Mouse (Mus musculus): ENCODE measurements around the gene Bmp8a. TPM values are rescaled to one million over a fixed set of nuclear protein-coding genes. Genes with fewer than 3 reads are reported as not detected.
A peak's percentile ranks its signal among the peaks of the same experiment; 100 is the strongest.
"Not testable (repeated sequence)": the region's sequence is repeated elsewhere in the genome, so short reads cannot be mapped to it uniquely, and the experiment has no call there.

Bmp8a gene
- total RNA-seq (2021): under 1 TPM in 1 of 2 experiments, not detected in 1; 0.32 TPM

GRCm38 (mm10) chr4:123342642-123343470 lies at the start of gene Bmp8a:
Gene Bmp8a, minus strand, starts transcription at chr4:123343252.
- peak; percentile 24 to 27 for DNase-seq (ENCODE audit: low spot score in 2 of 2)
- intact Hi-C loops (cut with DNase I): no loop called here

- DNase-seq (ENCODE audit: low spot score in 2 of 2): no peak
- intact Hi-C loops (cut with DNase I): no loop called here
Observed at GRCm38 (mm10) chr4:123392187-123392586, 49.1 kb upstream of the Bmp8a start.

- no peak for DNase-seq (ENCODE audit: low spot score in 2 of 2)
- intact Hi-C loops (cut with DNase I): loop anchor here (10.0 kb wide), 1 partner anchor 120 kb away; no protein-coding TSS in a partner anchor
Observed at GRCm38 (mm10) chr4:123385028-123385427, 42.0 kb upstream of the Bmp8a start.

- DNase-seq (ENCODE audit: low spot score in 2 of 2): peak; percentile 57 to 61
- intact Hi-C loops (cut with DNase I): loop anchor here (5.0 to 10.0 kb wide), 2 partner anchors 64 to 122 kb away; no protein-coding TSS in a partner anchor
Observed at GRCm38 (mm10) chr4:123383173-123383572, 40.1 kb upstream of the Bmp8a start.

GRCm38 (mm10) chr4:123382051-123382450 lies 39.0 kb upstream of the Bmp8a start:
- intact Hi-C loops (cut with DNase I): loop anchor here (5.0 to 10.0 kb wide), 2 partner anchors 65 to 123 kb away; no protein-coding TSS in a partner anchor
- no peak for DNase-seq (ENCODE audit: low spot score in 2 of 2)

- intact Hi-C loops (cut with DNase I): loop anchor here (5.0 to 10.0 kb wide), 2 partner anchors 66 to 123 kb away; no protein-coding TSS in a partner anchor
- no peak for DNase-seq (ENCODE audit: low spot score in 2 of 2)
Observed at GRCm38 (mm10) chr4:123381598-123381997, 38.5 kb upstream of the Bmp8a start.

GRCm38 (mm10) chr4:123376031-123376430 lies 33.0 kb upstream of the Bmp8a start:
- no peak for DNase-seq (ENCODE audit: low spot score in 2 of 2)
- intact Hi-C loops (cut with DNase I): no loop called here

- DNase-seq (ENCODE audit: low spot score in 2 of 2): no peak
- intact Hi-C loops (cut with DNase I): no loop called here
Observed at GRCm38 (mm10) chr4:123374316-123375008, 31.4 kb upstream of the Bmp8a start.

- no peak for DNase-seq (ENCODE audit: low spot score in 2 of 2)
- intact Hi-C loops (cut with DNase I): no loop called here
Observed at GRCm38 (mm10) chr4:123363555-123363954, 20.5 kb upstream of the Bmp8a start.

GRCm38 (mm10) chr4:123360771-123361170 lies 17.7 kb upstream of the Bmp8a start:
- intact Hi-C loops (cut with DNase I): no loop called here
- DNase-seq (ENCODE audit: low spot score in 2 of 2): no peak

- intact Hi-C loops (cut with DNase I): no loop called here
Observed at GRCm38 (mm10) chr4:123358613-123359012, 15.6 kb upstream of the Bmp8a start.

GRCm38 (mm10) chr4:123355941-123356340 lies 12.9 kb upstream of the Bmp8a start:
- no peak for DNase-seq (ENCODE audit: low spot score in 2 of 2)
- intact Hi-C loops (cut with DNase I): no loop called here

More at GRCm38 (mm10) chr4:123358613-123359012, 15.6 kb upstream of the Bmp8a start:
- DNase-seq (ENCODE audit: low spot score in 2 of 2): no peak

GRCm38 (mm10) chr4:123353271-123353877 lies 10.3 kb upstream of the Bmp8a start:
- DNase-seq (ENCODE audit: low spot score in 2 of 2): no peak
- intact Hi-C loops (cut with DNase I): no loop called here

GRCm38 (mm10) chr4:123343471-123343789 lies 378 bp upstream of the Bmp8a start:
- intact Hi-C loops (cut with DNase I): no loop called here
- DNase-seq (ENCODE audit: low spot score in 2 of 2): no peak

- intact Hi-C loops (cut with DNase I): no loop called here
- no peak for DNase-seq (ENCODE audit: low spot score in 2 of 2)
Observed at GRCm38 (mm10) chr4:123342091-123342641, 886 bp downstream of the Bmp8a start.

GRCm38 (mm10) chr4:123340232-123340631 lies 2.8 kb downstream of the Bmp8a start:
- intact Hi-C loops (cut with DNase I): no loop called here
- no peak for DNase-seq (ENCODE audit: low spot score in 2 of 2)

GRCm38 (mm10) chr4:123337693-123338092 lies 5.4 kb downstream of the Bmp8a start:
- no peak for DNase-seq (ENCODE audit: low spot score in 2 of 2)
- intact Hi-C loops (cut with DNase I): no loop called here

- intact Hi-C loops (cut with DNase I): no loop called here
Observed at GRCm38 (mm10) chr4:123335796-123336585, 7.1 kb downstream of the Bmp8a start.

GRCm38 (mm10) chr4:123335244-123335643 lies 7.8 kb downstream of the Bmp8a start:
- intact Hi-C loops (cut with DNase I); DNase-seq (ENCODE audit: low spot score in 2 of 2): not testable (repeated sequence)

More at GRCm38 (mm10) chr4:123335796-123336585, 7.1 kb downstream of the Bmp8a start:
- no peak for DNase-seq (ENCODE audit: low spot score in 2 of 2)
